In genomic region chr1:131573721-131574120, GRCm38 (mm10) we compare ENCODE assay signal across 9 mouse cellular contexts. TPM values are rescaled to one million over a fixed set of nuclear protein-coding genes. Genes with fewer than 3 reads are reported as not detected.
DNase-seq lines count a peak whose midpoint lies in the region; ATAC-seq and TF ChIP-seq lines count a peak whose summit lies in the region.
"Had no signal": no experiment of that assay in that cellular context is flagged by ENCODE, and none has a peak within 500 bp of the region (broad histone marks: within the 10 kb centered on the region; RNA-seq: fewer than 3 reads in every experiment).

No protein-coding gene starts in this region.

- TF ChIP-seq CTCF in lung, postnatal 0 days (IDR thresholded peaks at IDR 0.05) = no peak

- H3K9me3 ChIP-seq in lung, postnatal 0 days (ENCODE audit: low read length) = no peaks in the 10 kb centered on the region
- H3K9me3 ChIP-seq: limb, embryonic 12.5 days had no signal

- H3K9ac ChIP-seq in lung, postnatal 0 days (replicated peaks; ENCODE audit: low read depth) = no peak overlapping the region
- H3K9ac ChIP-seq: limb, embryonic 12.5 days had no signal

- WGBS in lung, postnatal 0 days = 92% methylated on average over 14 of the region's 14 CpGs

- no peak overlapping the region for H3K4me3 ChIP-seq in lung, postnatal 0 days (ENCODE audit: low read depth, low read length)
- H3K4me3 ChIP-seq: limb, embryonic 12.5 days had no signal

- no peak overlapping the region for H3K4me2 ChIP-seq in lung, postnatal 0 days (replicated peaks; ENCODE audit: low read depth, low read length)
- H3K4me2 ChIP-seq: limb, embryonic 12.5 days had no signal

- H3K36me3 ChIP-seq in lung, postnatal 0 days (ENCODE audit: insufficient read depth, low read length) = no peaks in the 10 kb centered on the region
- H3K36me3 ChIP-seq: limb, embryonic 12.5 days had no signal

- no peak for TF ChIP-seq EP300 in lung, postnatal 0 days (IDR thresholded peaks at IDR 0.05)

- H3K27ac ChIP-seq in lung, postnatal 0 days (ENCODE audit: low read length) = no peak overlapping the region
- H3K27ac ChIP-seq: limb, embryonic 12.5 days had no signal

- no peaks in the 10 kb centered on the region for H3K27me3 ChIP-seq in lung, postnatal 0 days (replicated peaks; ENCODE audit: insufficient read depth, low read length)
- H3K27me3 ChIP-seq: limb, embryonic 12.5 days had no signal

- peak; percentile 59; the same call in 1 of the 2 replicates for ATAC-seq in lung, postnatal 0 days
- peak; percentile 65 for ATAC-seq in inflammation-experienced regulatory T-cells, adult 6 months

- H3K4me1 ChIP-seq in lung, postnatal 0 days (ENCODE audit: insufficient read depth, low read depth, low read length) = no peaks in the 10 kb centered on the region
- H3K4me1 ChIP-seq: limb, embryonic 12.5 days had no signal

- DNase-seq in adrenal gland, postnatal 36 days = peak; percentile 15 to 16
- no peak for DNase-seq in adrenal gland, adult 2 months
- peak; percentile 93 for DNase-seq in lung, postnatal 0 days (ENCODE audit: low spot score)
- DNase-seq in lung, postnatal 25 days (ENCODE audit: low spot score) = no peak
- DNase-seq in ZHBTc4 (ENCODE audit: low read depth, low spot score) = peak; percentile 76
- DNase-seq in naive thymus-derived CD4-positive, alpha-beta T cell, adult 2 months (ENCODE audit: low read depth) = peak; percentile 87
- DNase-seq in right cerebral cortex, adult 2 months (ENCODE audit: low spot score in 2 of 2) = no peak

RNA-seq across cellular contexts. Expression of gene Avpr1b, which starts 25.3 kb away (rescaled TPM):
- not detected for total RNA-seq in adrenal gland, postnatal 36 days (2021)
- not detected for total RNA-seq in adrenal gland, adult 2 months (2021)
- polyA plus RNA-seq in adrenal gland, adult 2 months (2012; rRNA removed) = not detected in 2 replicates
- polyA plus RNA-seq in lung, postnatal 0 days (2015; fragmentation: Nextera tagmentation; extraction: Ambion mirVana) = not detected in 2 replicates
- not detected for polyA plus RNA-seq in inflammation-experienced regulatory T-cells, adult 6 months (2017; shearing (Covaris generic))
- polyA plus RNA-seq: limb, embryonic 12.5 days had no signal

RNA-seq across cellular contexts. Expression of gene Fam72a, which starts 46.0 kb away (rescaled TPM):
- 1 to 10 TPM; 1.1 to 1.3 TPM for total RNA-seq in adrenal gland, postnatal 36 days (2021)
- total RNA-seq in adrenal gland, adult 2 months (2021) = under 1 TPM; 0.79 to 0.92 TPM
- polyA plus RNA-seq in adrenal gland, adult 2 months (2012; rRNA removed) = 0.07 and 0.16 TPM in 2 replicates
- polyA plus RNA-seq in lung, postnatal 0 days (2015; fragmentation: Nextera tagmentation; extraction: Ambion mirVana) = 1.1 and 1.3 TPM in 2 replicates
- polyA plus RNA-seq in inflammation-experienced regulatory T-cells, adult 6 months (2017; shearing (Covaris generic)) = 1 to 10 TPM in 1 of 3 experiments, under 1 TPM in 2; 0.59 to 1.4 (median 0.66) TPM

RNA-seq across cellular contexts. Expression of gene Srgap2, which starts 46.6 kb away (rescaled TPM):
- 10 to 100 TPM; 22.9 to 24.3 TPM for total RNA-seq in adrenal gland, postnatal 36 days (2021)
- total RNA-seq in adrenal gland, adult 2 months (2021) = 10 to 100 TPM; 21.8 to 22.2 TPM
- 13.9 and 15.2 TPM in 2 replicates for polyA plus RNA-seq in adrenal gland, adult 2 months (2012; rRNA removed)
- polyA plus RNA-seq in lung, postnatal 0 days (2015; fragmentation: Nextera tagmentation; extraction: Ambion mirVana) = 9.5 and 10.1 TPM in 2 replicates
- polyA plus RNA-seq in inflammation-experienced regulatory T-cells, adult 6 months (2017; shearing (Covaris generic)) = 10 to 100 TPM; 27.3 to 33.0 (median 30.0) TPM

Comparison
In these comparisons a context has a peak if more than half of its experiments do, and no peak if none do; other contexts are left out.
1. DNase-seq: peak in adrenal gland, postnatal 36 days (2 of 2), lung, postnatal 0 days (single experiment), ZHBTc4 (single experiment) and naive thymus-derived CD4-positive, alpha-beta T cell, adult 2 months (single experiment); none in adrenal gland, adult 2 months (single experiment), lung, postnatal 25 days (single experiment) and right cerebral cortex, adult 2 months (0 of 2).